Mouse (Mus musculus): Measurements from ENCODE around the gene Cwc27.

The Cwc27 gene

DNA sequence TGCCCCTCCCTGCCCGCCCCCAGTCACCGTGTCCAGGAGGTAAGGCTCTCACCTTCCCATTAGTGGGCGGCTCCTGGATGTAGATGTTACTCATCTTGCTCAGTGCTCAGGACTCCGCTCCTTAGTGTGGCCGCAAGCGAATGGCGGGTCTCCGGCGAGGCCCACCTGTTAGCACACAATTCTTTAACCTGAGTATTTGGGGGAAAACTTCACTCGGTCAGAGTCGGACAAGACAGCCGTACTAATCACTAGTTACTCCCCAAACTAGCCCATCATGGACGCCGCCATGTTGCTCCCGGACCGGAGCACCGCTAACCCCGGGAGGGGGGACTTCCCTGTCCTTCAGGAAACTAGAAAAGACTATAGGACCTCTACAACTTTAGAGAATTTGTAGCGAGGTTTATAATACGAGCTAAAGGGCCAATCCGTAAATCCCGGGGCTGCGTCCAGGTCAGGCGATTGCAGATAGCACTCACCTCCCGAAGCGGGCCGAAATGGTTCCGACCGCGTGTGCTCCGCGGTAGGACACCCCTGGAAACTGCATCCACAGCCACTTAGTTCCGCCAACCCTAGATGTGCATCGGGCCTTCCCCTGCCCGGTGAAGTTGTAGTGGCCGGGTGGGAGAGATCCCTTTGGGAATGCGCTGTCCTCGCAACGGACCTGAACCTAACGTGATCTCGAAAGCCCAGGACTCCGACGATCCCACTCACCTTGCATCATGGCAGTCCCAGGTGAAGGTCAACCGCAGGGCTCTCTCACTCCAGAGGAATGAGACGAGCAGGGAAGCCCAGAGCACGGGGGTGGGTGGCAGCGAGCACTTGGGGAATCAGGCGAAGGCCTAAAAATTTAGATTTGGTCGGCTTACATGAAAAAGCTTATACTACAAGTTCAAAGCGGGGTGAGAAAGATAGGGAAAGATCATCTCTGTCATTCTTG lies at the start of gene Cwc27:
Gene Cwc27, minus strand, starts transcription at position 508 of the 937 bp plus-strand sequence.
- peak; percentile 86 to 87 for DNase-seq

DNA sequence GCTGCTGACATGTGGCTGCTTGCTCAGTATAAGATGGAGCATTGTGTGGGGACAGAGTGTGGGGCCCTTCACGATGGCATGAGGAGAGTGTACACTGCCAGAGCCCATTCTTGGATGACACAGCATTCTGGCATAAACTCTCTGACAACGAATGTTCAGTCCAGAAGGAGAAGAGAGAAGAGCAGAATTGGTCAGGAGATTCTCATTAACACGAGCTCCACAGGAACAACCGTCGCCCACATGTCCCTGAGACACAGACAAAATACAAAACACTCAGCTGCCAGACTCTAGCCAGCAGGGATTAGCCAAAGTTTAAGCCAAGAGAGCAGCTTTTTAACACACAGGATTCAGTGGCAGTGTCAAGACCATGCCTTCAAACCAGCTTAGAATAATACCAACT lies 49.8 kb upstream of the Cwc27 start:
- no peak for DNase-seq

DNA sequence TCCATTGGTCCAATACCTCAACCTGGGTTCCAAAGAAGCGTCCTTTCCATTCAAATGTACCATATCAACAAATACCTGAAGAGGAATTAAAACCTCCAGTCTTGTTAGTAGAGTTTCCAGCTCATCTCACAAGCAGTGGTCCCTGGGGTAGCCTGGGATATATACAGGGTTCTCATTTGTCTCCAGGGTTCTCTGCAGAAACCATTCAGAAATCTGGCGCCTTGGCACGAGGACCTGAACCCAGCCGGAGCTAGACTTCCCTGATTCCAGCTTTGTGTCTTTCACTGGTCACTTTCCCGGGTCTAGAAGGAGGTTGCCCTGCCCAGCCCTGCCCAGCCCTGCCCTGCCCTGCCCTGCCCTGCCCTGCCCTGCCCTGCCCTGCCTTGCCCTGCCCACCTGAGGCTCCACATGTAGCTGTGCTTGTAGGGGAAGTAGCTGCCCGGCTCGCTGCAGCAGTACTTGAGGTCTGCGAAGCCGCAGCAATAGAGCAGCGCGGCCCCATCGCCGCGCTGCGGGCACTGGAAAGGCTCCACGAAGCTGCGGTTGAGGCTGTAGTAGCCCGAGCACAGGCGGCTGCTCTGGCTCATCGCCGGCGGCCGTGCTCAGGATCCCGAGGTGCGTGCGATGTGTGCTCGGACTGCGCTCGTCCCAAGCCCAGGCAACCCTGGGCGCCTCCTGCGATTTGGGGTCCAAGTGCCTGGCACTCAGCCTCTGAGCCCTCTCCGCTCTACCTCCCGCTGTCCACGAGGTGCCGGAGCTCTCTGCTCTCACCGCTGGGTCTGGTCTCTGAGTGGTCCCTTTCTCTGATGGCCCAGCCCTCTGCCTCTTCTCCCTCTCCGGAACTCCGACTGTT lies 46.4 kb upstream of the Cwc27 start, which contains the start of gene Shisal2b:
Gene Shisal2b, minus strand, starts transcription at position 767 of the 853 bp plus-strand sequence.
- peak; percentile 16 to 39 for DNase-seq

DNA sequence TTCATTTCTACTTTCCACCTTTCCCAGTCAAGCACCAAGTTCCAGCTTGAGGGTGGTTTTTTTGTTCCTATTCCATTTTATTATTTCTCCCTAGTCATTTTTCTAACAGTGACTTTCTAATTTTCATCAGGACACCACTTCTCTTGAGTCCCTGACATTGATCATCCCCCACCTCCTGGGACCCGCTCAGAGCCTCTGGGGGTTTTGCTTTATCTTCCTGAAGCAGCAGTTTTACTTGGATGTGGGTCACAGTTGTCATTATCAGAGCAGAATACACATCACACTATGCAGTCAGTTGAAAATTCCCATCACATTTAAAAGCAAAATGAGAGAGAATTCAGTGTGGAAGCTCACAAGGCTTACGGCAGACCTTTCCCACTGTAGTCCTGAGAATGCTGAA lies 36.7 kb upstream of the Cwc27 start:
- no peak for DNase-seq

DNA sequence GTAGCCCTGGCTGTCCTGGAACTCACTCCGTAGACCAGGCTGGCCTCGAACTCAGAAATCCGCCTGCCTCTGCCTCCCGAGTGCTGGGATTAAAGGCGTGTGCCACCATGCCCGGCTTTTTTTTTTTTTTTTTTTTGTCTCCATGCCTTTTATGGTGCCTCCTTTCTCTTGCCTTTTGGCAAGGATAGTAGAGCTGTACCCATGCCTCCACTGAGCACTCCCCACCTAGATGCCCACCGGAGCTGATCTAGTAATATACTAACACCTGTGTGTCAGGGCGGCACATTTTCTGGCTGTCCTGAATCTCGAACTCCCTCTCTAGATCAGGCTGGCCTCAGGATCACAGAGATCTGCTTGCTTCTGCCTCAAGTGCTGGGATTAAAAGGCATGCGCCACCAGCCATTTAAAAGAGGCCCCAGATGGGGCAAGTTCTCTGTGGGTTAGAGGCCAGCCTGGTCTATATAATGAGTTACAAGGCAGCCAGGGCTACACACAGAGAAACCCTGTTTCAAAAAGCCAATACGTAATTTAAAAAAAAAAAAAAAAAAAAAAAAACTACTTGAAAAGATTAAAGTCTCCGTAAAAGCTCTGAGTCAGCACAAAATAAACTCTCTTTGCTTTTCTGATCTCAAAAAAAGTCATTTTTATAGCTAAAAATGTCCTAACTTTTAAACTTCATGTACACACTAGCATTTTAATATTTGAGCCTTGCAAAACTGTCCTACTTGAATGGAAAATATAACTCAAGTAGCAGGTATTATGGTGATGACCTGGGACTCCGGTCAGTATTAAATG lies 26.6 kb upstream of the Cwc27 start:
- no peak for DNase-seq

DNA sequence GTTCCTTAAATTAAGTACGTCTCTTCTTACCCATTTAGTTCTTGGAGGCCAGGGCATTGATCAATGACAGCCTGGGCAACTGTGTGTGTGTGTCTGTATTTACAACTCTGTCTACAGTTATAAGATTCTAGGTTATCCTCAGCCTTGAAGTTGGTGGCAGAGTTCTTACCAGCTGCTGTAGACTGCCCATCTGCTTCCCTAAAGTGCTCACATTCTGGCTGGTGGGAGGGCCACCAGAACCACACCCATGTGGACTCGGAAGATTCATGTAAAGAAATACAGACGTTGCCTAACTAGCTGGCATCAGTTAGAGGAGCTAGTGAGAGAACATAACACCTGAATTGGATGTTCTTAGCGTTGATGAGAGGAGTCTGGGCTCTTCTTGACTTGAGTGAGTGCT lies 25.0 kb upstream of the Cwc27 start:
- no peak for DNase-seq

DNA sequence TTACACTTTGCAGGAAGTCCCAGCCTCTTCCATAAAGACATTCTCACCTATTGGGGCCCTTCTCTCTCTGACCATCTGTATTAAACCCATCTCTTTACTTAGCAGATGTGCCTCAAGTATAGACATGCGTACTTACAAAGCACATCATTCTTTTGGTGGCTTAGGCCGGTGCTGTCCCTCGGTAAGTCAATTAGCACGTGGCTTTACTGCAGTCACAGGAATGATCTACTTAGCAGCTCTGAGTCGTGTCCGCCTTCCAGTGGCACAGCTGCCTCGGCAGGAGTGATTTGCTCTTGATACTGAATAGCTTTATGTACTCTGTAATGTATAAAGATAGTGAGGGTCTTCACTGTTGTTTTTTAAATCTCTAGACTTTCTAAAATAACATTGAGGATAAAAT lies 20.7 kb upstream of the Cwc27 start:
- no peak for DNase-seq

DNA sequence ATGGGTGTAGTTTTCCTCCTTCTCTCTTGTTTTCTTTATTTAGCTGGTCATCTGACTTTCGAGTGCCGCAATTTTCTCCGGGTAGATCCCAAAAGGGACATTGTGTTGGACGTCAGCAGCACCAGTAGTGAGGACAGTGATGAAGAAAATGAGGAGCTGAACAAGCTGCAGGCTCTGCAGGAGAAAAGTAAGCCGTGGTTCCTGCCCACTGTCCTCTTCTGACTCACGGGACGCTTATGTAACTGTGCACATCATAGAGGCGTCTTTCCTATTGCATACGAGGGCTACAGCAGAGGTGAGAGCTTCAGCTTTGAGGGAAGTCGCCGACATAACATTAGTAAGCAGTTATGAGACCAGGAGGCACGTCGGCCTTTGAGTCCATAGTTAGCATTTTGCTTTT lies 15.9 kb upstream of the Cwc27 start:
- DNase-seq: no peak

DNA sequence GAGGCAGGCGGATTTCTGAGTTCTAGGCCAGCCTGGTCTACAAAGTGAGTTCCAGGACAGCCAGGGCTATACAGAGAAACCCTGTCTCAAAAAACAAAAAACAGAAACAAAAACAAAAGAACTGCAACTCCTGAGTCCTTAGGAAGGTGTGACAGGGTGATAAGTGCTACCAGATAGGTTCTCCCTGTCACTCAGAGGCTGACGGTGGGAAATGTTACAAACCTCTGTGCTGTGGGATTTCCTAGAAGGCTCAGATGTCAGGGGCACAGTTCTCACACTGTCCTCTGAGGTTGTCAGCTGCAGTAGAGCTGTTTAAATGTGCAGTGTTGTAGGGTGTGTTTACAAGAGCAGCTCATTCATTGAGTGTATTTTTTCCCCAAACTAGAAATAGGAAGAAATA lies 8.5 kb upstream of the Cwc27 start:
- DNase-seq: no peak

DNA sequence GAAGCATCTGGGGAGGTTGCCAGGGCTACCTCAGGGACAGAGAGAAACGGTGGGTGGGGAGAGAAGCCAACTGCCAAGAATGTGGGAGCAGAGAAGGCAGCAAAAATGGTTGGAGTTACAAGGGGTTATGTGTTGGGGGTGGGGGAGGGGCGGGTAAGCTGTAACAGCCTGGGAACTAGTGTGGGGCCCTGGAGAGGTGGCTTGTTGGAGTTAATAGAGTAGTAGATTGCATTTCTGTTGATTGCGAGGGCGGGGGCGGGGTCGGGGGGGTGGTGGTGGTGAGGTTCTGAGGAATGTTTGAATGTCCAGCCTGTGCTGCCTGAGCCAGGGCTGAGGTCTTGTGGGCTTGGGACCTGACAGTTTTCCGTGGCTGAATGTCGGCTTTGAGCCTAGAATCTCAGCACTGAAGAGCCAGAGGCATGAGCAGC lies 5.5 kb upstream of the Cwc27 start:
- no peak for DNase-seq

DNA sequence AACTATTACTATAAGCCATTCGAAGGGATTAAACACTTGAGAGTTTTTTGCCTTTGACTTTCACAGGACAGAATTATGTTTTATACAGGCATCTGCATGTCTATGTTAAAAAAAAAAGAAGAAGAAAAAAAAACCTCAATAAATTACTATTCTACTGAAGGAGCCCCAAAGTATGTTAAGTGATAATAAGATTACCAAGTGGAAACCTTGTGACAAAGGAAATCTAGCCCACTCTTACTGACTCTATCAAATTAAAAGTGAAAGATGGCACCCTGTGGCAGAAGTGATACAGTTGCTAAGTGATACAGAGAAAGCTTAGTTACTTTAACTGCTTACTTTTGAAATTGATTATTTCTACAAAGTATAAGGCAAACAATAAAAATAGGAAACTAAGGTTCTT lies 5.0 kb upstream of the Cwc27 start:
- DNase-seq: no peak

DNA sequence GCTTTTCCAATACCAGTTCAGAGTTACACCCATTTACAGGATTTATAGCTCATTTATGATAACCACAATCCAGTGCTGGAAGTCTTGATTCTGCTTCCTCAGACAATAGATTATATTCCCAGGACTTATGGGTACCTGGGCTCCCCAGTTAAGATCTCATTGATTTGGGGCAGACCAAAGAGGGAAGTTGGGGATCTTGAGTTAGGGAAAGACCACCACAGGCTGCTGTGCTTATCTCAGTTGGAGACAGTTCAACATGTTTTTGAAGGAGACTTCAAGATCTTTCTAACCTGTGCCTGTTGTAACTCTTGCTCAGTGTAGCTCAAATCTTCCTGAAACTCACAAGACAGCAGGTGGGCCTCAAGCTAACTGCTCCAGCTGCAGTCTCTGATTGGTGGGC lies 4.2 kb upstream of the Cwc27 start:
- DNase-seq: no peak

DNA sequence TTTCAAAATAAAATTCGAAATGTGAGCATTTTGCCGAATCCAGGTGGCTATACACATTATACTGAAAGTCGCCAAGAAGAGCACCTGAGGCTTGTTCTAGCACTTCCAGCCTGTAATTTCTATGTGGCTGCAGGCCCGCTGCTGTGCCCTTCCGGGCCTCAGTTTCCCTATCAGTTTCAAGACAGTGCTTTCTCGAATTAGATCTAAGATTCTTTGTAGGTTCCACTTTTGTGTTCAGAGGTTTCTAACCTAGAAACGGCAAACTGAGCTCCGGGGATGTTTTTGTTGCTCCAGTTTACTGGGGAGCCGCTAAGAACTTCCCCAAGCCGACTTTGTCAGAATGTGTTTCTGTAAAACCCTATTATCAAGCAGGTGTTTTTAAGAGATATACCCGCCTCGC lies 754 bp upstream of the Cwc27 start:
- DNase-seq: no peak

DNA sequence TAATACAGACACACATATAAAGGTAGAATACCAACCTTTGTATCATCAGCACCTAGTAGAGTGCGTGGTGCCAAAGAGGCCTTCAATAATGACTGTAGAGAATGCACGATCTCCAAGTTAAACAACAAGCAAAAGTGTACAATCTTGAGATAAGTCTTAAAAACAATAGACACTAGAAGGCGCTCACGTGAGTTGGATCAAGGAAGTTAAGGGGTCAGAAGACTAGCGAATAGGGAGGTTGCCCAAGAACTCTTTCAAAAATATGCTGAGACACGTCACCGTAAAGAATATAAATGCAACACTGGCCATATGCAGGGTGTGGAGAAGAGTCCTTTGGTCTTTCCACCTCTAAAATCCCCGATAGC lies 690 bp downstream of the Cwc27 start:
- no peak for DNase-seq

DNA sequence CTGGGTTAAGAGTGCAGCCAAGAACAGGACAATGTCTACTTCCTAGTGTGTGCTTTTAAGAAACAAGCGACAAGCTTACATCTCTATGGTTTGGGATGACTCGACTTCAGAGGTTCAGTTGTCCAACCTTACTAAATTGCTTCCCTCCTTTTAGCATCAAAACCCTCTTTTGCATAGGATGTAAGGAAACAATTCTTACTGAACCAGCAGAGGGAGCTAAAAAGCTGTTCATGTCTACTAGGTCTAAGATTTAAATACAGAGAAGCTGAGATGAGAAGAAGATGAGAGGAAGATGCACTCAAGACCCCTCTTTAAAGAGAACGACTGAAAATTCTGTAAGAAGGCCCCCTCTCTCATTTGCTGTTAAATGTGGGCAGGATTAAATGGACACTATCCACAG lies 11.3 kb downstream of the Cwc27 start:
- no peak for DNase-seq

DNA sequence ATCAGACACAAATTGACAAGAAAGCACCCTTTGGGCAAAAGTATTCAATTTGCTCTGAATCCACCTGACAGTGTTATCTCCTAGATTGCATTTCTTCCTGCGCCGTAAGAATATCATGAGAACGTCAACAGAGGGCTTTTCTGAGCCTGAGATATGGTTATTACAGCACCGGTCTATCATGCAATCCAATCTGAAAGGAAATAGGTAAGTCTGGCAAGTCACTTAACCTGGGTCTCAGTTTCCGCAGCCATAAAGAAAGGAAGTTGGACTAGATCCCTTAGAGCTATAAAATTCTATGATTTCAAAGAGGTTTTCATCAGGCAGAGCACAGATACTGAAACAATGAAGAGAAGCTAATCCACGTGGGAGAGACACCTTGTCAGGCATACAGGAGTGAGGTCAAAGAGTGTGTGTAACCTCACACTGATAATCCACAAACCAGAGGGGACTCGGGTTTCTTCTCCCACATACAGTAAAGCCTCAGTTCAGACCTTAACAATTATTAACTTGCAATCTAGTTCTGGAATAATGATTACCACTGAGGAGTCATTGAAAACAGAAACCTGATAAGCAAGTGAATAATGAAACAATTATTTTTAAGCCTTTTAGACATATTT lies 17.3 kb downstream of the Cwc27 start:
- no peak for DNase-seq

DNA sequence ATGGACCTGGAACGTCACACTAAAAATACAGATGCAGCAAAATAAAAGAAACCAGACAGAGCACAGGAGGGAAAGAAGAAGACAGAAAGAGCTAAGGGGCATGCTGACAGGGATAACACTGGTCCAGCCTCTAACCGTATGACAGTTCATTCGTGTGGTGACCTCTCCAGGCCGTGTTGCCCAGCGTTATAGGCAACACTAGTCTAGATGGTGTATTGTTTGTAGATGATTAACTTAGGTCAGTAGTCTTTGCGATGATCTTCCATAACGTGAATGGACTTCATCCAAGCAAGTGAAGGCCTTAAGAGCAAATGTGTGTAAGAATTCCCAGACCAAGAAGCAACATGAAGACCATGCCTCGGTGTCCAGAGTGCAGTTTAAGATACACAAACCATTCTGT lies 17.9 kb downstream of the Cwc27 start:
- no peak for DNase-seq

DNA sequence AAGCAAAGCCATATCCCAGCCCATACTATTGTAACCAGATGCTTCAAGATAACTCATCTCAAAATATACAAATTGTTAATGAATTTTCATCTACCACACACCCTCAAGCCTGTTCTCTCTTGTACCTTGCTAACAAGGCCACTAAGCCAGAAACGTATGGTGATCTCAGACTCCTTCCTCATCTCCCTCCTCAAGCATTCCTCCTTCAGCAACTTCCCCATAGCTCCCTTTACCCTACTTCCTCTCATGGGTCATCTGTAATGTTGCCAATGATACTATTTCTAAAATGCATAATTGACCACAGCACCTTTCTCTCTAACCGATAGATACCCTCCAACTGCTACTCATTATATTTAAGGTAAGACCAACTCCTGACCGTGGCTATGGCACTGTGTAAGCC lies 22.5 kb downstream of the Cwc27 start:
- no peak for DNase-seq

DNA sequence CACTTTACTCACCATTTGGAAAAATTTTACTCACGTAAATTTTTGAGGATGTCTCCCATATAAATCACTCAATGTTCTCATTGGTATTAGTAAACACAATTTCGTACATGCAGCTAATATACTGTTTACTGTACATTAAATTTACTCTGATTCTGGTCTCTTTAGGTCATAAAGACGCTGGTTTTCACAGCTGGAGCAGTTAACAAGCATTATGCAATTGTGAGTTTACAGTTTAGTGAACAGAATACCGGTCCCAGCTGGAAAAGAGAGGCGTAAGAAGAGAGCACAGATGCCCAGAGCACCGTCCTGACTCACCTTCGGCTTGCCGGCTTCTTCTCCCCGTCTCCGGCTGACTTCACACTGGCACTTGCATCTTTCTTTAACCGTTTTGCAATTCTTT lies 24.8 kb downstream of the Cwc27 start, which contains the start of gene Srek1ip1:
Gene Srek1ip1, plus strand, starts transcription at position 301 of the 400 bp plus-strand sequence.
- no peak for DNase-seq

DNA sequence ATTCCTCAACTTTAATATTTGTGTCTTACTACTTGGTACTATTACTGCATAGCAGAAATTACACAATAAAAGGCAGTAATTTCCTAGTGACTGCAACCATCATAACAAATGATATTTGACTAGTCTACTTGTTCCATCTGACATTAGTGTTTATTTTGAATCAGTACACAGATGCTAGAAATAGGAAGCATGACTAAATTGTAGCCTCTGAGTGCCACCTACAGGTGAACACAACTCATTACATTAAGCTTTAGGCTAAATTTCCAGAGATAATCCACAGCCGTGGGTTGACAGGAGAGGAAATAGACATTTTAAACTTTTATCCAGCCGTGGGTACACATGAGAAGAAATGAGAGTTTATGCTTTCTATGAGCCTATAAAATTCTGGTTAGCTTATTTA lies 27.3 kb downstream of the Cwc27 start:
- peak in 1 of 2 experiments; percentile 34 for DNase-seq

DNA sequence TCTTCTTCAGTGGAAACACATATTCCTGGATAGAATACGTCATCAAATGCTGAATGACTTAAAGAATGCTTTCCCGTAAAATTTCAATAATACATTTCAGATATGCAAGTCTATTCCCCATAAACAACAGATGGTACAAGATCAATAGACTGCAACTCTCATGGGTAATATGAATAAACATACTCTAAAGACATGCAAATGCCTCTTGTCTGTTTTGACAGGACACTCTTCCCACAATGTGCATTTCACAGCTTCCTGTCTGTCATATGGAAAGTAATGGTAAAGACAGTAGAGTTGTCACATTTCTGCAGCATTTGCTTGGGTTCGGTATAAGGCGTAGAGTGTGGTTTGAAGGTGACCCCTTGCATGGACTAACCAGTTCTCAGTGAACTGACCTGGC lies 29.7 kb downstream of the Cwc27 start:
- DNase-seq: no peak

DNA sequence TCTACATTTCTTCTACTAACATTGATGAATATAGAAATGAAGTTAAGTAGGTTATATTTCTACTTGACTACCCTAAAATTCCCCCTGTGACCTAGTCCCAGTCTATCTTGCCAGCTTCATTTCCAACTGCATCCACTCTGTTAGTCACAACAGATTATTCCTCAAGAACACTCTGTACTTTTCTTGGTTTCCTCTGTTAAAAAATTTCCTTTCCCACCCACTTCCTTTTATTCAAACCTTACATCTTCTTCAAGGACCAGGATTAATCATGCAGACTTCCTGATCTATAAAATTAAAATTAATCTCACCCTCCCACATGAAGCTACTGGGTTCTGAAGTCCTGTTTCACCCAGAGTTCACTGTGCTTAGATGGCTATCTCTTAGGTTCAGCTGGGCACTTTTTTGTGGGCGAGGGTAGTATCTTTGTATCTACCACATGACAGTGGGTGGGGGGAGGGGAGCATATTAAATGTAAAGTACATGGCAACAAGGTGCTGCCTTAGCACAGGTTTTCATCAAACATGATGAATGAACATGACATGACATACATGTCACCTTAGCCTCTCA lies 37.8 kb downstream of the Cwc27 start:
- DNase-seq: no peak

Data from lung, postnatal 4 days (tissue).